Mouse (Mus musculus): ENCODE measurements around the gene Ndufb7.

- TF ChIP-seq POLR2A (IDR thresholded peaks at IDR 0.05; ENCODE audit: insufficient read length, low read depth) = no peak
- TF ChIP-seq MAX (IDR thresholded peaks at IDR 0.05; ENCODE audit: low read depth) = no peak
- no peak for TF ChIP-seq MYOD1 (IDR thresholded peaks at IDR 0.05; ENCODE audit: control insufficient read depth in 1 of 3, insufficient read length in 2 of 3, low read depth in 2 of 3)
- TF ChIP-seq TCF12 (IDR thresholded peaks at IDR 0.05; ENCODE audit: insufficient read depth, poor library complexity, severe bottlenecking) = no peak
- TF ChIP-seq USF1 (IDR thresholded peaks at IDR 0.05; ENCODE audit: low read depth) = no peak
- no peak for TF ChIP-seq CEBPB (IDR thresholded peaks at IDR 0.05; ENCODE audit: insufficient read depth, poor library complexity, severe bottlenecking)
- no peak for TF ChIP-seq MYOG (IDR thresholded peaks at IDR 0.05; ENCODE audit: control insufficient read depth in 1 of 3, insufficient read depth in 1 of 3, insufficient read length in 2 of 3, low read depth in 2 of 3)
- TF ChIP-seq POLR2AphosphoS2 (IDR thresholded peaks at IDR 0.05; ENCODE audit: insufficient read length, low read depth) = no peak
- no peak for TF ChIP-seq TCF3 (IDR thresholded peaks at IDR 0.05; ENCODE audit: insufficient read length, low read depth)
- TF ChIP-seq REST (IDR thresholded peaks at IDR 0.05; ENCODE audit: insufficient read depth, insufficient read length) = no peak
- no peak for TF ChIP-seq E2F4 (IDR thresholded peaks at IDR 0.05; ENCODE audit: insufficient read depth)
Measured at GRCm38 (mm10) chr8:83588886-83589285, 22.4 kb downstream of the Ndufb7 start.

All from myocyte (in vitro differentiated cells).